Mouse (Mus musculus): ENCODE data around the gene Dhx58.
A peak's percentile ranks its signal among the peaks of the same experiment; 100 is the strongest.

Dhx58 gene

DNA sequence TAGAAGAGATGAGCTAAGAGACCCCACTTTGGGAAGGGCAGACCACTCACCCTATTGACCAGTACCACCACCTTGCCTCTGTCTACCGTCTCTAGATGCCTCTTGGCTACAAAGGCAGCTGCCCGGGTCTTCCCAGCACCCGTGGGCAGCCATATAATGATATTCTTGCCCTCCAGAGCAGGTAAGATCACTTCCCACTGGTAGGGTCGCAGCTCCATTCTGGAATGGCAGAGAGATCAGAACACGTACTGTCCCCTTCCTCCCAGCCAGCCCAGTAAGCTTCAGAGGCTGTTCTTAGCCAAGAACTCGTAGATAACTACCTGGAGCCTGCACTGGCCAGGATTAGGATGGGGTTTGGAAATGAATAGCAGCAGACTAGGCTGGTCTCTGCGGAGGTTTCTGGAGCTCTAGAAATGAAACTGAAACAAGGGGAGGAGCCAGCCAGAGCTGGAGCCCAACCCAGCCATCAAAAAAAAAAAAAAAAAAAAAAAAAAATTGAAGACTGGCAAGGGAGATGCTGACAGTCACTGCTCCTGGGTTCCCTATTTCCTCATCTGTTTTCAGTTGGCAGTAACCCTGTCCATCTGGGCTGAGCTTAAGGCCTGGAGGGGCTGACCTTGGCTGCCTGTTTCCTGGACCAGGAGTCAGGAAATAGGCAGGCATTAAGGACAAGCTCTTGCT is at the start of gene Dhx58:
Gene Dhx58, minus strand, starts transcription at position 421 of the 681 bp plus-strand sequence.
- peak; percentile 51 for DNase-seq (ENCODE audit: low read depth)

DNA sequence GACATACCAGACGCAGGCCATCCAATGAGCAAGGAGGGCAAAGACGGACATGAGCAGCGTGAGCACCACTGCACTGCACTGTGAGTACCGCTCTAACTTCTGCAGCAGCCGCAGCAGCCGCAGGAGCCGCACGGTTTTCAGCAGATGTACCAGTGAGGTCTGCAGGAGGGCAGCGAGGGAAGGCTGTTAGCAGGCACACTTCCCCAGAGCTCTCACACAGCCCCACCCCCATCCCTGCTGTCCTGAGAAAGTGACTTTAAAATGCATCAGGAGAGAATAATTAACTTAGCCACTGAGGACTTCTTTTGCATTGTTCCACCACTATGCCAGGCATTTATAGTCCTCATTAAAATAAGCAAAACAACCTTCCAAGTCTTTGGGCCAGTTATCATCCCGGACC is 48.2 kb upstream of the Dhx58 start:
- DNase-seq (ENCODE audit: low read depth): no peak

DNA sequence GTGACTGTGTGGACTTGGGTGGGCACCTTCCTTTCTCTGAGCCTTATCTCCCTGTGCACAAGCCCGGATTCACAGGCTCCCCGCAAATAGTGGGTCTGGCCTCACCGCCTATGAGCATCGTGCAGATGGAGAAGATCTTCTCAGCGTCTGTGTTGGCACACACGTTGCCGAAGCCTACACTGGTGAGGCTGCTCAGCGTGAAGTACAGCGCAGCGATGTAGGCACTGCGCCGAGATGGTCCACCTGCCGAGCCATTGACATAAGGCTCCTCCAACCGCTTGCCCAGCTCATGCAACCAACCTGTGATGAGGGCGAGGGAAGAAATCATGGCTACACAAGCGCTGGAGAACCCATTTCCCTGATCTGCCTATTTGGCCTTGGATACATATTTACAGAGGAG is 46.1 kb upstream of the Dhx58 start:
- no peak for DNase-seq (ENCODE audit: low read depth)

DNA sequence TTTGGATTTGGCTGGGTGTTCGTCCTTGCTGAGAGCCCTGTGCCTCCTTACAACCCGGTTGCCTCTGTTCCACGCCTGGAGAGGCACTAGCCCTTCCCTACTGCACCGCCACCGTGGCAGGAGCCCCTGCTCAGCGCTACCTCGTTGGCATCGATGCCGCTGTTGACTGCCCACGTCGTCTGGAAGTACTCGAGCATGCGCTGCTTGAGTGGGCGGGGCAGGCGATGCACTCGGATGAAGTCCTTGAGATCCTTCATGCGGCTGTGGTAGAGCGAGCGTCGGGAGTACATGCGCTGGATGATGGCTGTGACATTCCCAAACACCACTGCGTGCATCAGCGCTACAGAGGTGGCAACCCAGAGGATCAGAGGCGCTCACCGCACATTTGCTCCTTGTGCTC is 45.4 kb upstream of the Dhx58 start:
- DNase-seq (ENCODE audit: low read depth): no peak

DNA sequence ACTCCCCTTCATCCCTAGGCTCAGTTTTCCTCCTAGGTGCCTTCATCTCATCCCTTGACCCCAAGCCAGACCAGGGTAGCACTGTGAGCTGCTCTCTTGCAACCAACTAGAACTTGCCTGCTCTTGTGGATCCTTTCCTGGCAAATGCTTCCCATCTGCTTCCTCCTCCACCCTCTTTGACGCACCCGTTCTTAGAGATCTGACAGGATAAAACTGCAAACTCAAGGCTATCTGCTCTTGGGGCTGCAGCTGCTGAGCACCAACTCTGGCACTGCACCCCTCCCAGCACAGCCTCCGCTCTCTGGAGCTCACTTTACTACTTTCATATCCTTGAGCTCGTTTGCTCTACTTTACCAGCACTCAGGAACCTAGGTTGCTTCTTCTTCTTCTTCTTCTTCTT is 44.5 kb upstream of the Dhx58 start:
- no peak for DNase-seq (ENCODE audit: low read depth)

DNA sequence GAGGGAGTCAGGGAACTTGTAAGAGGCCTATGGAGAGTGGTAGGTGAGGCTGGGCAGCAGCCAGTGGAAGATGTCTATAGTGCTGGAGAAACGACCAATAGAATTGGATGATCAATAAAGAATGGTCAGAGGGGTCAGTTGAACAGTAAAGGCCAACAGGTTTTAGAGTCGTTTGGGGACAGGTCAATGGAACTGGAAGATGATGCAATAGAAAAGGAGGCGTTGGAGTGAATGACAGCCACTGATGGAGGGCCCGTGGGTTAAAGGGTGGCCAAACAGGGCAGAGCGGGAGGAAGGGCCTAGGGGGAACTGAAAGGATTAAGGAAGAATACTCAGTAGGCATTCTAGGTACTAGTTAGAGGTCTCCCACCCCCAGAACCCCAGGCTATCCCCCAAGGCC is 43.0 kb upstream of the Dhx58 start:
- no peak for DNase-seq (ENCODE audit: low read depth)

DNA sequence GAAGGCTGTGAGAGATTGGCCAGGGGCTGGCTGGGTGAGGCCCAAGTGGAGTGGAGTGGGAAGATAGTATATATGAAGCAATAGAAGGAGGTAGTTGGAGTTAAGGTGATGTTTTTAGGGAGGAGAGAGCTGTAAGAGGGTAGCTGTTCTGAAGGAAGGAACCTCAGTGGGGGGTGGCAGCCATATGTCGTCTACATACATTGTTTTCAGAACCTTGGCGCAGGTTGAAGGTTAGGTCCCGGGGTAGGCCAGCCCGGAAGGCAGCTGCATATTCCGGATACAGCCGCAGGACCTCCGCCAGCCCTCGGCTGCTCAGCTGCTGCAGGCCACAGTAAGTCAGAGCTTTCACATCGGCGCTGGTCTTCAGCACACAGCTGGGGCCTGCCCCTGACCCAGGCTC is 42.5 kb upstream of the Dhx58 start:
- no peak for DNase-seq (ENCODE audit: low read depth)

DNA sequence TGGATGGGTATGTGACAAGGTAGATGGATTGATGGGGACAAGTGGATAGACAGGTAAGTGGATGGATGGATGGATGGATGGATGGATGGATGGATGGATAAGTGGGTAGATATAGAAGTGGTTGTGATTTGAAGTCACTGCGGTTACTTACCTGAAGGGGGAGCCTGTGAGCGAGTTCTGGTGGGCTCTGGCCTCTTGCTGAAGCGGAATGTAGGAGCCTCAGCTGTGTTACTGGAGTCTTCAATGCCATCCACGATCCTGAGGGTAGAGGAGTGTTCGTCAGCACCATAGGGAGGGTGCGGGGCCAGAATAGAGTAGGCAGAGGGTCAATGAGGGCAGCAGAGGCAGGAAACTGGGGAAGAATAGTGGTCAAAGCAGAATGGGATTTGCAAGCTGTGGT is 41.0 kb upstream of the Dhx58 start:
- no peak for DNase-seq (ENCODE audit: low read depth)

DNA sequence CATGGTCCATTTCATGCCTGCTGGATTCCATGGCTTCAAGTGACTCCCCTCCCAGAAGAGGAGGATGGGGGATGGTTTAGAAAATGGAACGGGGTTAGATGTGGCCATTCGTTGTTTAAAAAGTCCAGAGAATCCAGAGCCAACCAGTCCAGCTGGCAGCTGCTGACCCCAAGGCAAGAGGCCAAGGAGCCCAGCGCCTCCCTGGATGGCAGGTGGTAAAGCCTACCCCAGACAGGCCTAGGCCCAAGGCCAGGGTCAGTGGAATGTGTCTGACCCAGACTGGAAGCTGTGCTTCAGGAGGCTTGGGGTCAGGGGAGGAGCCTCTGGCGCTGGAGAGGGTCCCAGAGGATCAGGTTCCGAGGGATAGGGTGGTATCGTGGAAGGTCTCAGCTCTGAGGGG is 37.3 kb upstream of the Dhx58 start:
- DNase-seq (ENCODE audit: low read depth): no peak

DNA sequence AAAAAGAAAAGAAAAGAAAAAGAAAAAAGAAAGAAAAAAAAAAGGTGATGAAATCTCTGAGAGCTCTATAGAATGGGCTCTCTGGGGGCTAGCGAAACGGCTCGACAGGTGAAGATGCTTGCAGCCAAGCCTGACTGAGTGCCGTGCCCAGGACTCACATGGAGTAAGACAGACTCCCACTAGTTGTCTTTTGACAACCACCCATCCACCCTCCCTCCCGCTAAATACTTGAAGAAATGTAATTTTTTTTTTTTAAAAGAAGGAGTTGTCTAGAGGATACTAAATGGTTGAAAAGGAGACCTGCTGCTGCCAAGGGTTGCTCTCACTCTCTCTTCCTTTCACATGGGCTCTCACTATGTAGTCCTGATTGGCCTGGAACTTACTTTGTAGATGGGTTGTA is 34.7 kb upstream of the Dhx58 start:
- no peak for DNase-seq (ENCODE audit: low read depth)

DNA sequence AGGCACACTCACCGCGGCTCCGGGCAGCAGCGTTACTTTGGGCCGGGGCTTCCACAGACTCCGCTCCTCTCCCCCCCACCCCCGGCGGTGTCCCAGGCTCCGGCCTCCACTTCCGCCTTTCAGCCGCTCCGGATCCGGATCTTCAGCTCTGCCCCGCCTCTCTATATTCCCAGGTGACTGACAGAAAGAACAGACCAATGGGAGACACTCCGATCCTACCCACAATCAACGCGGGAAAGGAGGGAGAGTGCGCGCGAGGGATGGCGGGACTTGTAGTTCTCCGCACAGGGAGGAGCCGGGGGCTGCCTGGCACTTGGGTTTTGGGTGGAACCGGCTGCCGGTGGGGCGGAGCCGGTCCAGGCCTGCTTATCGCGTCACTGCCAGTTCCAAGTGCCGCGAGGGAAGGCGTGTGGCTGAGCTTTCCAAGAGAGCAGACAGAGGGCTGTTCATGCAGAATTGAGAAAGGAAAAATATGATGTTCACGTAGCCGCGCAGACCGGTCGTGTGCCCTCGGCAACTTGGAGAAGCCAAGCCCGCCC is 34.1 kb upstream of the Dhx58 start, which contains the start of gene Rab5c:
Gene Rab5c, minus strand, starts transcription at position 150 of the 539 bp plus-strand sequence.
- peak; percentile 99 for DNase-seq (ENCODE audit: low read depth)

DNA sequence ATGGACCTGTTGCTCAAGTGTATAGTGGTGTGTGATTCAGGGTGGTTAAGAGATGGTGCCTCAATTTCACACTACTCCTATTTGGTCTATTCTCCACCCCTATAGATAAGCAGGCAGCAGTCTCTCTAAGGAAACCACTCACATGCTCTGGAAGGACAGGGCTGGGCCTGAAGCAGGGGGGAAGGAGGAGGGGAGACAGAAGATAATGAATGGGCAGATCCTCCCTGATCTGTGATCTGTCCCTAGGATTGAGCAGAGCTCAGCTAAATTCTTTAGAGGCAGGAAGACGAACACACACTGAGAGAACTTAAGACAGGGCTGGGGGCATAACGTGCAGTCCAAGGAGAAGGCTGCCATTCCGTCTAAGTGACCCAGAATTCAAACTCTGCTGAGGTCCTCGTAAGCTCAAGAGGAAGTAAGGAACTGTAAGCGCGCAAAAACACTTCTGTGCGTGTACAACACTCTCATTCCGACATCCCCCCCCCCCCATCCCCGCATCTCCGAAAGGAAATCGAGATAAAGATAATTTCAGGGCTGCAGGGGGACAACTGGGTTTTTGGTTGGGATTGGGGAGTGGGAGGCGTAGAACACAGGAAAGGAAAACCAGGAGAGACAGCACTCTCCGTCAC is 33.1 kb upstream of the Dhx58 start:
- no peak for DNase-seq (ENCODE audit: low read depth)

DNA sequence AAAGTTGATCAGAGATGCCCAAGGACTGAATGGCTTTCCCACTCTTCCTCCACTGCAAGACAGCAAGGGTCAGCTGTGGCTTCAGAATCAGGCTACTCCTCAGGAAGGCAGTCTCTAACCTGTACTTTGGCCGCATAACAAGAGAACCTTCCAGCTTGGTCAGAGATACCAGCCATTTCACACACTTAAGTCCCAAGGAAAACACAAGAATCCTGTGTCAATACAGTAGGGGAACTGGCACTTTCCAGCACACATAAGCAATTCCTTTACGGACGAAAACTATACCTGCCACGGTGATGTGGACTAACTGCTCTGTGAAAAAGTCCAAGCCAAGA is 32.6 kb upstream of the Dhx58 start:
- no peak for DNase-seq (ENCODE audit: low read depth)

DNA sequence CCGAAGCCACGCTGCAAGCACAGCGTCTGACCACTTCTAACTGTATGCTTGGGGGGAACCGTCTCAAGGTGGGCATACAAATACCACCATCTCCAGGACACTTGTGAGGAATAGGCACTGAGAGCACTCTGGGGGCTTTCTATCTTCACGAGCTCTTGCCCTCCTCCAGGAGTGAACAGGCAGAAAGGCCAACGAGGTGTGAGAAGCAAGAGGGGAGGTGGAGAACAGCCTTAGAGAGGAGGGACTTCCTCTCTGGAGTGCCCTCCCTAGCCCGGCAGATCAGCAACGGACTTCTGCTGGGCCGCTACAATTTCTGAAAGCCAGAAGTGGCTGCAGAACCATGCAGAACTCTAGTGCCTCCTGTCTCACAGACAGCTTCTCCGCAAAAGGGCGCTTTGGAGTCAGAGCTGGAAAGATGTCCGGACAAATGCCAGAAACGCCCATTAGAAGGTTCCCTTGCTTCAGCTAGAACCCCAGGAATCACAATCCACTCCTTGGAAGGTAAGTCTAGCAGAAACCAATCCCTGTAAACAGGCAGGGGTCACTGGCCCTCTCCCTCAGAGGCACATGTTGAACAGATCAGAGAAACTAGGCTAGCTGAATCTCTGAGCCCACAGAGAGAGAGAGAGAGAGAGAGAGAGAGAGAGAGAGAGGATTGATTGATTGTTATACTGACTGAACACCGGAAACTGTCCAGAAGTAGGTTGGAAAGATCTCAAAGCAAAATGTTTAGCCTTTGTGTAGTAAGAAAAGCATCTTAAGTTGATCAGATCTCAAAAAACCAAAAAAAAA is 32.1 kb upstream of the Dhx58 start:
- DNase-seq (ENCODE audit: low read depth): no peak

DNA sequence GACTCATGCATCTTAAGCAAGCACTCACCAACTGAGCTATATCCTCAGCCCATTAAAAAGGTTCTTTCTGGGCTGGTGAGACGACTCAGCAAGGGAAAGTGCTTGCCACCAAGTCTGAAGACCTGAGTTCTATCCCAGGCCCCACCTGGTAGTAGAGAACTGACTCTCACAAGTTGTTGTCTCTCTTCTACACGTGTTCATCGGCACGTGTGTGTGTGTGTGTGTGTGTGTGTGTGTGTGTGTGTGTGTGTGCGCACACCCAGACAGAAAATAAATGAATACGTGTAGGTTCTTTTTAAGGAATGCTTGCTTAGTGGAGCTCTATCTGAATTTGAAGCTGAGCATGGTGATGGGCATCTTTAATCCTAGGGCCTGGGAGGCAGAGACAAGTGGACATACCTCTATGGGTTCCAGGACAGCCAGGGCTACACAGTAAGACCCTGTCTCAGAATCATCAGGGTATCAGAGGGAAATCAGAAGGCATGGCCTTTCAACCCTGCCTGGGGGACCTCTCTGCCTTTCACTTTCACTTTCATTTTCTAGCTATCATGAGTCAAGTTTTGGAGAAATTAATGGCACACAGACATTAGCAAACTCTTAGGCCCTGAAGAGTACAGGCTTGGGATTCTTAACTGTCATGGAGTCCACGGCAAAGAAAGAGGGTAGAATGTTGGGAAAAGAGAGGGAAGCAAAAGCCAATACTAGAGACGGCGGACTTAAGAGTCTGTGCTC is 31.2 kb upstream of the Dhx58 start:
- no peak for DNase-seq (ENCODE audit: low read depth)

DNA sequence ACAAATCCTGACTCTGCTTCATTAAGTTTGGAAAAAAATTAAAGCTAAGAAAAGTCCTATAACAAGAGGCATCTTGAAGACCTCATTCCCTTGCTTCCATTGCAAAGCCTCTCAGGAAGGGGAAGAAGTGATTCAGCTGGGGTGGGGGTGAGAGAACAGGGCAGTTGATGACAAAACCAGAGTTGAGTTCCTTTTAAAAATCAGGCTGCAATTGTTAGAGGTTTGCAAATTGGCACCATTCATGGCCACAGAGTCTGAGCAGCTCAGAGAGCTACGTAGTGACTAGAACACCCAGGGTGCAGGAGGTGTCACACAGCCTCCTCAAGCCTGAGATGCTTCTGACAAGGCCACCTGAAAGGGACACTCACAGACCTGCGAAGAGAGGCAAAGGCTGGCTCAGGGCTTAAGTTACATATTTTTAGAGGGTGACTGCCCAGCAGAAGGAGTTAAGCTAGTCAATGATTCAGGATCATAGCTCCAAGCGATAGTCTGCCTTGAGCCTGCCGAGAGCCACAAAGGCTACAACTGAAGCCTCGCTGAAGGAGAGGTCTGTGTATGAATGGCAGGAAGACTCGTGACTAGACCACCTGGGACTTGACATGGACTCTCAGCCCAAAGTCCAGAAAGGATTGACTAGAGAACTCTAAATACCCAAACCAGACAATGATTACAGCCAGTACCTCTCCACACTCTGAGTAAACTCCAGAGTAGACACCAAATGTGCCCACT is 26.6 kb upstream of the Dhx58 start:
- no peak for DNase-seq (ENCODE audit: low read depth)

DNA sequence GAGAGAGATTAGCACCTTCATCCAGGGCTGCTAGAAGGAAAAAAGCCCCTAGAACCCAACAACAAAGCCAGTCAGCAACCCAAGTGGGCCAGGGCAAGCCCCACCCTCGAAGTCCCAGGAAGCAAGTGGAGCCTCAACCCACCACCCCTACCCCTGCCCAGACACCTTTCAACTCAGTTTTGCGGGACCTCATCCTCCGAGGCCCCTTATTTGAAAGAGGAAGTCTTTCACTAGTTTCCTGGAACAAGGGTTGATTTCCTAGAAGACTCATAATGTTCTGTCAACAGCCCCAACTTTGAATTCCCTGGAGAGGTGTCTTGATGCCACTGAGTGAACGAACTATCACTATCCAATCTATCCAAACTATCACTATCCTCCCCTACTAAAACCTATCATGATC is 25.9 kb upstream of the Dhx58 start:
- no peak for DNase-seq (ENCODE audit: low read depth)

DNA sequence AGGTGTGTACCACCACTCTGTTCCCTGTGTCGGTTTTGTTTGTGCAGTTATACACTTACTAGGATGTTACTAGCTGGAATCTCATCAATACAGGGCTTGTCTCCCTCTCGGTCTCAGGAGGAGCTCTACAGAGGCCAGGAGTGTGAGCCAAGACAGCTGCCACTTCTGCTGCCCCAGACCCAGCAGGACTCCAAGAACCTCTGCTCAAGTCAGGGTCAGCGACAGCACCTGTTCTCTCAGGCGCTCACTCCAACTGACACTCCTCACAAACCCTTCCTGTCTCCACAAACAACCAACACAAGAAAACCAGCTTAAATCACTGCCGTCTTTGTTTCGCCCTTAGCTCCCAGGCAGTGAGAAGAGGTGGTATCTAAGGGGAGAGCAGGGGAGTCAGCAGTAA is 24.5 kb upstream of the Dhx58 start:
- DNase-seq (ENCODE audit: low read depth): no peak

DNA sequence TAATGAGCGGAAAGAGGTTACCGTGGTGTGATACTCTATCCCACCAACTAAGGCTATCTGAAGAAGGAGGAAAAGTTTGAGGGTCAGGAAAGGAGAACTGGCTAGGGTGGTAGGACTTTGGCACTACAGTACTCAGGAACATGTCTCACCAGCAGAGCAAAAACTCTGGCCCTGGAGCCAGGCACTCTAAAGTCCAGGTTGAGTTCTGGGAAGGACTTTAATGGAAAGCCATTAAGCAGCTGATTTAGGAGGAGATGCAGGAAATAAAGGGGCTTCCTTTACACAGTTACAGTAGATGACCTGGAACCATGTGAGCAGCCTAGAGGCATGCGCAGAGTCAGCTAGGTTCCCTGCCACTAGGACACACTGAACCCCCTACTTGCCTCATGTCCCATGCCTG is 23.1 kb upstream of the Dhx58 start:
- no peak for DNase-seq (ENCODE audit: low read depth)

DNA sequence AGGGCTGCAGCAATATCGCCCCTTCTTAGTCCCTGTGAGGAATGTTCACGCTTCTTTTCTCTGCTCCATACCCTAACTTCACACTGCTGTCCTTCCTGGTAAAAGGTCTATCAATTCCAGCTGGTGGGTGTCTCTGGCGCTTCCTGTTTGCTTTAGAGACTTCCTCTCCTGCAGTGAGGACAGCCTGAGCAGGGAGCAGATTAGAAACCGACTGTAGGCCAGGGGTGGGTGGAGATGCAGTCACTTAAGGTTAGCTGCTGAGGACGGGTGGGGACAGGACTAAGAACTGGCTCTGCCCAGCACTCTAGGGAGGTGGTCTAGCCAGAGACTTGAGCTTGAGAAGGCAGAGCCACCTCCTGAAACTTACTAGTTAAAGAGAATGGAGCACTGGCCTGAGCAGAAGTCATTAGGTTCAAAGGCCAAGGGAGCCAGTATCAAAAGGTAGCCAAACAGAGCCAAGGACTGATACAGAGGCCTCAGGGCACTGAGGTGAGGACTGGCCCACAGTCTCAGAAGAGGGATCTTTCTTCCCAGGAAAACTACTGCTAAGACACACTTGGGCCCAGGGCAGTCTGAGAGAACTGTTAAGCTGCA is 20.9 kb upstream of the Dhx58 start:
- no peak for DNase-seq (ENCODE audit: low read depth)

DNA sequence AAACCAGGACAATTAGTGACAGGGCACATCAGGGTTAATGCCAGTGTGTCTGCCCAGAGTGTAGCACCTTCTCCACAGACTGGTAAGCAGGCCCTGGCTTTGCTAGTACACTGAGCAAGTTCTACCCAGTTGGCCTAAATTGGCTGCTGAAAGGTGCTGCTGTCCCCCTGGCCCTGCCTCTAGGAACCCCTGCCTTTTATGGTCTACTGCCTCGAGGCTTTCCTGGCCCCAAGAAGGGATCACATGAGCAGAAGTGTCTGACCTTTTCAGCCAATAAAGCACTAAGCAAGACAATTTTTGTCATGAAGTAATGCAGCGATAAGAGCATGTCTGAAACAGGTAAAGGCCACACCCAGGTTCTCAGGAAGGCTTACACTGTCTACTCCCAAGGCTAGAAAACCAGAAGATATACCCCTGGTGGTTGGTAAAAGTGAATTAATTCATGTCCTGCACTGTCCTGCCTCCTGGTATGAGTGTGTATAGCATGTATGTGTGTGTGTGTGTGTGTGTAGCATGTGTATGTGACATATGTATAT is 18.5 kb upstream of the Dhx58 start:
- no peak for DNase-seq (ENCODE audit: low read depth)

Measured in fibroblast of lung, adult 2 months (primary cell).